Mouse (Mus musculus): ENCODE measurements around the gene Tas2r108.

Gene Tas2r108

DNA sequence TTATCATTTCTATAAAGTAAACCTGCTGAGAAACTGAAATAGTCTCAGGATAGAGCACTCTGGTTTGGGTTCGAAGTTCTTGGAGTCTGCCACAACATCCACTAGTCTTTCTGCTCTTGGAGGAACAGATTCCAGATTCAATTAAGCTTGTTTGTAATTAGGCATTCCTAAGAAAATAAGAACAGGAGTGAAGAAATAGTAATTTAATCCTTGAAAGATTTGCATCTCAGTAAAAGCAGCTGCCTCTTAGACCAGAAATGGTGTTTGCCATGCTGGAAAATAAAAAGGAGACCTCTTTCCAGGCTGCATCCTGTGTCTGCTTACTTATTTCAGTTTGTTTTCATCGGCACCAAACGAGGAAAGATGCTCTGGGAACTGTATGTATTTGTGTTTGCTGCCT is at the start of gene Tas2r108:
TSS of gene Tas2r108 (plus strand) at position 301 of the 400 bp plus-strand sequence.
- no peak for DNase-seq (ENCODE audit: extremely low spot score)

GRCm38 (mm10) chr6:40448626-40449025 is 44.7 kb upstream of the Tas2r108 start:
- DNase-seq (ENCODE audit: extremely low spot score): no peak

DNA sequence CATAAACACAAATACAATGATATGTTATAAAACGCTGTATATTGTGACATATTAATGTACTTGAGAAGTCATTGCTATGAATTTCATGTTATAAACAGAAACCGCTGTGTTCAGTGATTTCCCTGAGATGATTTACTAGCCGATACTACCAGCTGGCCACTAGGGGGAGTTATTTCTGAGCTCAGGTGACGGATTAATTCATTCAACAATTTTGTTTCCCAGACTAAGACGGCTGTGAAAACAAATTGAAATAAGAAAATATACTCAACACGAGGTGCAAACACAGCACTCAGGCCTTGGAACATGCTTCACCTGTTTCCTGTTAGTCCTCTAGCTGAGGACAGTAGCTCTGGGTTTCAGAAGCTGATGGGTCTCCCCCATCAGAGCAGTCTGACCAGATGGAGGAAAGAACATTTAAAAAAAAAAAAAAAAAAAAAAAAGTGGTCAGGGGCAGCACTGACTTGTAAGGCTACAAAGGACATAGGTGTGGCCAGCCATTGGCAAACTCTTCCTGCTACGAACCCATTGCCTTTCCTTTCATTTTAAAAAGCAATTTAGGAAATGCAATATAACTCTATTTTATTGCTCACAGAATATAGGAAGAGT is 38.8 kb upstream of the Tas2r108 start:
- peak; percentile 22 for DNase-seq (ENCODE audit: extremely low spot score)

- no peak for DNase-seq (ENCODE audit: extremely low spot score)
Observed at GRCm38 (mm10) chr6:40465710-40466109, 27.6 kb upstream of the Tas2r108 start.

DNA sequence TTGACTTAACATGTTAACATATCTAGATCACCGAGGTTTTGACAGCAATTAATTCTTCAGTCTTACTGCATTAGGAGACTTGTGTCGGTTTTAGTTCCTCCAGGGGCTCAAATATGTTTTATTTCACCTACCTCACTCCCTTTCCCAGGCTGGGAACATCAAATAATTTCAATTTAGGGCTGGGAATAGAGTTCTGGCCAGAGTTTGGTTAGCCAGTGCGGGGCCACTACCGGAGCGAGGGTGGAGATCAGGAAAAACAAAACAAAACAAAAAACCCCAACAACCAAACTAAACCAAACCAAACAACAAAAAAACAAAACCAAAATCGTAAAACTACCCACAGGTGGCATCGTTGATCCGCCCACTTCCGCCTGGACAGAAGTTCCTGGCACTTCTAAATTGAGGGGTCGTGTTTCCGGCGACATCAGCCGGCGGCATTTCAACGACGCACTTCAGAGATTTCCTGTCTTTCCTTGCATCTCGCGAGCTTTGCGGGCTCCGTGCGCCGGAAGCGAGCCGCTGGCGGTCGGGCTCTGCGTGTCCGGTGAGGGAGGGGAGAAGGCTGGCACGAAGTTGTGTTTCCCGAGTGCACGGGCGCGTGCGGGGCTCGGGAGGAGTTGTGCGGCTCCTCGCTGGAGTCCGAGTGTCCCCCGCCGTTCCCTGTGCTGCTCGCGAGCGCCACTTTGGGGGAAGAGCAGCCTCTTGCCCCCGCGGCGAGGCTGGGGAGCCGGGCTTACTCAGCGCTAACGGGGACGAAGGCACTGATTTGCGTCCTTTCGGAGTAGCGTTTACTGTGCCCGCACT is 22.2 kb upstream of the Tas2r108 start, which contains the start of gene Ssbp1:
TSS of gene Ssbp1 (plus strand) at position 437 of the 804 bp plus-strand sequence.
- DNase-seq (ENCODE audit: extremely low spot score): peak; percentile 95

DNA sequence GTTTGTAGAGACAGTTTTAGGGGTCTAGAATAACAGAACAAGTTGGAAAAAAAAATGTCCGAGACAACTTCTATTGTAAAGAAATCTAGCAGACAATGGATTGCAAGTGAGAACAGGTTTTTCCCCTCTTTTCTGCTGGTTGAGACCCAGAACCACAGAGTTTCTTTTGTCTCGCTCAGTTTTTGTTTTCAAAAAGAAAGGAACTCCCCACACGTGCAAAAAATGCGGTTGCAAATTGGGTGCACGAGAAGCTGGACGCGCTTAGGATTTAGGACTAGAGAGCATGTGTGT is 21.7 kb upstream of the Tas2r108 start:
- no peak for DNase-seq (ENCODE audit: extremely low spot score)

GRCm38 (mm10) chr6:40476132-40476531 is 17.2 kb upstream of the Tas2r108 start:
- DNase-seq (ENCODE audit: extremely low spot score): no peak

GRCm38 (mm10) chr6:40479705-40480104 is 13.6 kb upstream of the Tas2r108 start:
- DNase-seq (ENCODE audit: extremely low spot score): no peak

- DNase-seq (ENCODE audit: extremely low spot score): no peak
Observed at GRCm38 (mm10) chr6:40482318-40482717, 11.0 kb upstream of the Tas2r108 start.

DNA sequence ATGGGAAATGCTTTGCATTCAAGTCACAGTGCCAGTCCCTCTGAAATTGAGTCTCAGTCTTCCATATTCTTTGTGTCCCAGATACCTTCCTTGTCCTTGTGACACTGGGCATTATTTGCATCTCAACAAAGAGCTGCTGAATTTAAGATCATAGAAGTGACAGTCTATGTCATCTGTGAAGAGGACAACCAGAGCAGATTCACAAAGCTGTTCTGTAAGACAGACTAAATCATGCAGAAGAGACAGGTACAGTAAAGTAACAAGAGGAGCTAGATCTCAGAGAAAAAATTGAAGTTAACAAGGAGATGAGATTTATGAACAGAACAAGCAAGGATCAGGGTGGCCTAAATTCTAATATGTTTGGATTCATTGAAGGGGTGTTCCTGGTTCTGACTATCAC is 2.4 kb upstream of the Tas2r108 start, which contains the start of gene Tas2r137:
TSS of gene Tas2r137 (plus strand) at position 301 of the 400 bp plus-strand sequence.
- DNase-seq (ENCODE audit: extremely low spot score): no peak

GRCm38 (mm10) chr6:40519408-40519807 is 26.1 kb downstream of the Tas2r108 start, which contains the start of gene Prss37:
Gene Prss37, minus strand, starts transcription at chr6:40519508.
- no peak for DNase-seq (ENCODE audit: extremely low spot score)

Data from embryo, embryonic 9.5 days (tissue).